Mouse (Mus musculus) lung, postnatal 0 days (tissue): ENCODE data around the gene Cd163.

Experiments used
- CTCF ChIP-seq: IDR thresholded peaks from 2 replicates; pipeline ENCODE4 v1.5.1; 2016; ENCODE audit warnings: antibody characterized with exemption, mild to moderate bottlenecking
- EP300 ChIP-seq: IDR thresholded peaks from 2 replicates; pipeline ENCODE4 v1.6.1; 2016; ENCODE audit warnings: antibody characterized with exemption, mild to moderate bottlenecking, control low read depth

DNA sequence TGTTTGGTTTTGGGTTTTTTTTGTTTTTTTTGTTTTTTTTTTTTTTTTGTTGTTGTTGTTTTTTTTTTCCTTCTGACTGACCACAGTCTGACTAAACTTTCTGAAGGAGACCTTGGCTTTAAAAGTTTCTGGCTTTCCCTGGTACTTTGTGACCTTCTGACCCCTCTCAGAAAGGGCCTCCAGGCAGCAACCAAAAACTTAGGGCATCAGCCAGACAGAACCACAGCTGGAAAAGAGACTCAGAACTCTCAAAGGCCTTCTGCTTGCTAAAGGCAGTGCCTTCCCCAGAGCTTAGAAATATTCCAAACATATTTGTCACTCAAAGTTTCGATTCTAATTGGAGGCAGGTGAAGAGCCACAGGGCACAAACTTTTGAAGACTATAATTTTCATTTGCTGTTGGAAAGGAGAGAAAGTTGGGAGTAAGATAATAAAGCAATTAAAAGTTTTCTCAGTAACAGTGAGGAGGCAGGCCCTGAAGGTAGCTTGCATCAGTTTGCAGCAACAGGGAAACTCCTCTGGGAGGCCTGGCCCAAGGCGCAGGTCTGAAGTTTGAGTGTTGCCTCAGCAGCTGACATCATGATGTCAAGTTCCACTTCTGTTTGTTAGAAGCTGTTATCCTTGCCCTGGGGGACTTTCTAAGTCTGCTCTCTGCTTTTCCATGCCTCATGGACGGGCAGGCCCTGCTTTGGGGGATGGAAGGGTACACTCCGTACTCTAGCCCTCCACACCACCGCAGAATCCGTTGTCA is 48.6 kb upstream of the Cd163 start:
- TF ChIP-seq CTCF (no peak), EP300 (no peak)
